ENCODE assay signal across 16 mouse cellular contexts in genomic region chr9:40423427-40423867, GRCm38 (mm10).
A peak's percentile ranks its signal among the peaks of the same experiment; 100 is the strongest.
DNase-seq lines count a peak whose midpoint lies in the region; ATAC-seq and TF ChIP-seq lines count a peak whose summit lies in the region.
"Had no signal": no experiment of that assay in that cellular context is flagged by ENCODE, and none has a peak within 500 bp of the region (broad histone marks: within the 10 kb centered on the region; RNA-seq: fewer than 3 reads in every experiment).

No protein-coding gene starts in this region.

- no peak overlapping the region for H3K4me2 ChIP-seq in intestine, postnatal 0 days (replicated peaks; ENCODE audit: low read depth)
- no peak overlapping the region for H3K4me2 ChIP-seq in intestine, embryonic 16.5 days (ENCODE audit: low read depth, low read length)
- H3K4me2 ChIP-seq in hindbrain, embryonic 13.5 days: no peak overlapping the region
- H3K4me2 ChIP-seq: liver, embryonic 11.5 days; midbrain, embryonic 13.5 days; neural tube, embryonic 15.5 days had no signal

- H3K4me1 ChIP-seq in intestine, postnatal 0 days (replicated peaks; ENCODE audit: control insufficient read depth, insufficient read depth, low read length): no peaks in the 10 kb centered on the region
- H3K4me1 ChIP-seq in intestine, embryonic 16.5 days (ENCODE audit: control insufficient read depth, insufficient read depth, low read length): 0 out of 2 replicates have a peak, but pooled peaks cover 6% of the 10 kb centered on the region
- H3K4me1 ChIP-seq in thymus, adult 2 months (replicated peaks; ENCODE audit: control insufficient read depth, insufficient read depth, low read length): peaks cover 9% of the 10 kb centered on the region
- no peaks in the 10 kb centered on the region for H3K4me1 ChIP-seq in hindbrain, embryonic 13.5 days (replicated peaks)
- H3K4me1 ChIP-seq: midbrain, embryonic 13.5 days; neural tube, embryonic 15.5 days had no signal

- TF ChIP-seq POLR2A in thymus, adult 2 months (IDR thresholded peaks at IDR 0.05; ENCODE audit: control insufficient read depth, extremely low read depth, insufficient read depth, low read length, poor library complexity): no peak

- DNase-seq in CD4-positive, CD25-positive, alpha-beta regulatory T cell, adult 2 months (ENCODE audit: low read depth, low spot score): peak; percentile 73
- DNase-seq in thymus, adult 2 months: peak; percentile 43
- DNase-seq in layer of hippocampus, postnatal 36 days: no peak
- no peak for DNase-seq in testis, postnatal 14 days (ENCODE audit: low spot score)
- DNase-seq: adrenal gland, postnatal 36 days; cerebellum, adult 8-10 months; heart, postnatal 14 days; kidney, adult 18-20 months had no signal

- no peak for TF ChIP-seq CTCF in intestine, postnatal 0 days (IDR thresholded peaks at IDR 0.05; ENCODE audit: low read depth)
- no peak for TF ChIP-seq CTCF in thymus, adult 2 months (IDR thresholded peaks at IDR 0.05; ENCODE audit: borderline replicate concordance, control insufficient read depth, extremely low read depth, insufficient read depth, low read length, poor library complexity)

- no peaks in the 10 kb centered on the region for H3K9me3 ChIP-seq in intestine, postnatal 0 days (ENCODE audit: control insufficient read depth)
- H3K9me3 ChIP-seq in intestine, embryonic 16.5 days (ENCODE audit: control insufficient read depth, low read length): no peaks in the 10 kb centered on the region
- H3K9me3 ChIP-seq in hindbrain, embryonic 13.5 days: no peaks in the 10 kb centered on the region
- H3K9me3 ChIP-seq: midbrain, embryonic 13.5 days; neural tube, embryonic 15.5 days had no signal

- H3K27ac ChIP-seq in intestine, postnatal 0 days (ENCODE audit: low read depth, low read length): 0 out of 2 replicates have a peak overlapping the region, but pooled peaks have one; percentile 21
- no peak overlapping the region for H3K27ac ChIP-seq in intestine, embryonic 16.5 days (ENCODE audit: low read length)
- H3K27ac ChIP-seq in thymus, adult 2 months (ENCODE audit: control insufficient read depth, insufficient read depth, low read length): peak overlapping the region; percentile 60
- no peak overlapping the region for H3K27ac ChIP-seq in hindbrain, embryonic 13.5 days
- H3K27ac ChIP-seq: midbrain, embryonic 13.5 days; neural tube, embryonic 15.5 days had no signal

- no peaks in the 10 kb centered on the region for H3K27me3 ChIP-seq in intestine, postnatal 0 days (replicated peaks; ENCODE audit: control insufficient read depth, insufficient read depth, low read length)
- no peaks in the 10 kb centered on the region for H3K27me3 ChIP-seq in intestine, embryonic 16.5 days (replicated peaks; ENCODE audit: control insufficient read depth, insufficient read depth, low read length)
- no peaks in the 10 kb centered on the region for H3K27me3 ChIP-seq in thymus, adult 2 months (ENCODE audit: control insufficient read depth, insufficient read depth, low read length)
- H3K27me3 ChIP-seq in hindbrain, embryonic 13.5 days: no peaks in the 10 kb centered on the region
- H3K27me3 ChIP-seq: midbrain, embryonic 13.5 days; neural tube, embryonic 15.5 days had no signal

- H3K9ac ChIP-seq in intestine, postnatal 0 days (ENCODE audit: low read depth, low read length): no peak overlapping the region
- H3K9ac ChIP-seq in intestine, embryonic 16.5 days (ENCODE audit: low read depth, low read length): no peak overlapping the region
- H3K9ac ChIP-seq in hindbrain, embryonic 13.5 days: no peak overlapping the region
- H3K9ac ChIP-seq: midbrain, embryonic 13.5 days; neural tube, embryonic 15.5 days had no signal

- 0 out of 2 replicates have a peak, but pooled peaks cover 3% of the 10 kb centered on the region for H3K36me3 ChIP-seq in intestine, postnatal 0 days (ENCODE audit: control insufficient read depth, insufficient read depth)
- H3K36me3 ChIP-seq in intestine, embryonic 16.5 days (ENCODE audit: control insufficient read depth, insufficient read depth, low read length): no peaks in the 10 kb centered on the region
- H3K36me3 ChIP-seq in thymus, adult 2 months (ENCODE audit: control insufficient read depth, insufficient read depth, low read length): no peaks in the 10 kb centered on the region
- no peaks in the 10 kb centered on the region for H3K36me3 ChIP-seq in hindbrain, embryonic 13.5 days
- H3K36me3 ChIP-seq: midbrain, embryonic 13.5 days; neural tube, embryonic 15.5 days had no signal

- WGBS in intestine, postnatal 0 days: 80% methylated on average over 6 of the region's 6 CpGs
- 85% methylated on average over 6 of the region's 6 CpGs for WGBS in intestine, embryonic 16.5 days
- WGBS in thymus, adult 2 months: 9% methylated on average over 6 of the region's 6 CpGs
- 87% methylated on average over 6 of the region's 6 CpGs for WGBS in hindbrain, embryonic 13.5 days

- ATAC-seq in intestine, postnatal 0 days: no peak
- ATAC-seq in intestine, embryonic 16.5 days: no peak
- ATAC-seq in megakaryocyte, adult 5-6 weeks (ENCODE audit: poor library complexity, severe bottlenecking): peak; percentile 88
- no peak for ATAC-seq in hindbrain, embryonic 13.5 days (ENCODE audit: low FRiP score)
- ATAC-seq: forebrain, embryonic 14.5 days; midbrain, embryonic 13.5 days had no signal

- H3K4me3 ChIP-seq in intestine, postnatal 0 days (ENCODE audit: low read depth, low read length): no peak overlapping the region
- H3K4me3 ChIP-seq in intestine, embryonic 16.5 days (ENCODE audit: low read length): no peak overlapping the region
- no peak overlapping the region for H3K4me3 ChIP-seq in thymus, adult 2 months (ENCODE audit: control insufficient read depth, insufficient read depth, low read length)
- H3K4me3 ChIP-seq in hindbrain, embryonic 13.5 days: no peak overlapping the region
- H3K4me3 ChIP-seq: midbrain, embryonic 13.5 days; neural tube, embryonic 15.5 days had no signal

Comparison
In these comparisons a context has a peak if more than half of its experiments do, and no peak if none do; other contexts are left out.
1. H3K27ac ChIP-seq: peak in intestine, postnatal 0 days (single experiment) and thymus, adult 2 months (single experiment); none in intestine, embryonic 16.5 days (single experiment) and hindbrain, embryonic 13.5 days (single experiment).
2. DNase-seq: peak in CD4-positive, CD25-positive, alpha-beta regulatory T cell, adult 2 months (single experiment) and thymus, adult 2 months (single experiment); none in layer of hippocampus, postnatal 36 days (0 of 2) and testis, postnatal 14 days (single experiment).